Mouse (Mus musculus) limb, embryonic 14.5 days (tissue): Measurements from ENCODE around the gene Ppif. TPM values are rescaled to one million over a fixed set of nuclear protein-coding genes. Genes with fewer than 3 reads are reported as not detected.

Source experiments
- ATAC-seq: fragments of 200-750 bp; cut with Nextera tagmentation; 2 replicates; pipeline ENCODE4 v1.8.0; 2017; ENCODE audit warnings: low read depth, moderate number of reproducible peaks, moderate TSS enrichment; ENCODE audit not compliant: low FRiP score
- DNase-seq: peaks from one replicate; pipeline ENCODE4 v3.0.0-alpha.2; 2015; ENCODE audit warnings: low spot score
- H3K27ac ChIP-seq: fragments of 300-500 bp; sonication (generic); replicated peaks from 2 replicates; pipeline ENCODE4 v1.5.1; 2014; ENCODE audit warnings: low read depth, mild to moderate bottlenecking, low read length, moderate library complexity, mixed read lengths
- H3K27me3 ChIP-seq: fragments of 300-500 bp; sonication (generic); 2 replicates; pipeline ENCODE4 v1.6.1; 2014; ENCODE audit warnings: low read length, mixed read lengths; ENCODE audit not compliant: control insufficient read depth, insufficient read depth
- H3K36me3 ChIP-seq: fragments of 300-500 bp; sonication (generic); 2 replicates; pipeline ENCODE4 v1.6.1; 2014; ENCODE audit warnings: mild to moderate bottlenecking, low read length, moderate library complexity, mixed read lengths; ENCODE audit not compliant: control insufficient read depth, insufficient read depth
- H3K4me1 ChIP-seq: fragments of 300-500 bp; sonication (generic); 2 replicates; pipeline ENCODE4 v1.6.1; 2014; ENCODE audit warnings: antibody characterized with exemption, low read length, mixed read lengths; ENCODE audit not compliant: control insufficient read depth, insufficient read depth
- H3K4me2 ChIP-seq: fragments of 300-500 bp; sonication (generic); replicated peaks from 2 replicates; pipeline ENCODE4 v1.6.1; 2014; ENCODE audit warnings: low read depth, mild to moderate bottlenecking, low read length, moderate library complexity; ENCODE audit not compliant: severe bottlenecking
- H3K4me3 ChIP-seq: fragments of 300-500 bp; sonication (generic); replicated peaks from 2 replicates; pipeline ENCODE4 v1.5.1; 2014; ENCODE audit warnings: low read length
- H3K9ac ChIP-seq: fragments of 300-500 bp; sonication (generic); 2 replicates; pipeline ENCODE4 v1.6.1; 2014; ENCODE audit warnings: mild to moderate bottlenecking, low read depth, low read length, moderate library complexity; ENCODE audit not compliant: severe bottlenecking
- H3K9me3 ChIP-seq: fragments of 300-500 bp; sonication (generic); 2 replicates; pipeline ENCODE4 v1.6.1; 2016; ENCODE audit warnings: low read length; ENCODE audit not compliant: control insufficient read depth
- POLR2A ChIP-seq: fragments of 200-500 bp; IDR thresholded peaks from 2 replicates; pipeline ENCODE4 v1.8.0; 2012; ENCODE audit warnings: inconsistent platforms, mild to moderate bottlenecking, moderate library complexity, borderline replicate concordance; ENCODE audit not compliant: insufficient read depth, insufficient read length; ENCODE audit errors: extremely low read depth
- WGBS: fragments of 180-500 bp; shearing (Covaris S2); extraction: QIAGEN DNeasy Blood & Tissue Kit; methylation state at CpG from one replicate; pipeline ENCODE4 v1.1.7; 2014; 5-methylcytosine and 5-hydroxymethylcytosine counted together
- polyA plus RNA-seq, 2 experiments: library from polyadenylated mRNA; depleted of rRNA in 1 of 2; stranded (reverse) in 1 of 2; unstranded in 1 of 2; fragments of >200 nt; fragmentation: Nextera tagmentation in 1 of 2; extraction: Ambion mirVana in 1 of 2; gene quantifications; 2 replicates each; pipeline versions ENCODE4 v1.2.1 to v1.2.3; 2012 to 2014

Ppif gene
- polyA plus RNA-seq, 2 experiments: 28.9 to 67.1 TPM

- 67% methylated on average over 11 of the region's 11 CpGs for WGBS
- ATAC-seq: no peak
Observed at GRCm38 (mm10) chr14:25745365-25746184, 51.6 kb downstream of the Ppif start.

GRCm38 (mm10) chr14:25746371-25746770, 52.4 kb downstream of the Ppif start:
- peaks cover 34% of the 10 kb centered on the region for H3K4me1 ChIP-seq
- ATAC-seq (no peak), DNase-seq (no peak)
- H3K4me3 ChIP-seq: no peak overlapping the region
- H3K9ac ChIP-seq: no peak overlapping the region
- no peaks in the 10 kb centered on the region for H3K27me3 ChIP-seq
- H3K27ac ChIP-seq: no peak overlapping the region
- WGBS: 81% methylated on average over 6 of the region's 6 CpGs
- peaks cover 37% of the 10 kb centered on the region for H3K36me3 ChIP-seq
- no peak for TF ChIP-seq POLR2A
- H3K9me3 ChIP-seq: no peaks in the 10 kb centered on the region
- no peak overlapping the region for H3K4me2 ChIP-seq

More at GRCm38 (mm10) chr14:25745365-25746184, 51.6 kb downstream of the Ppif start:
- Histone ChIP-seq H3K9me3 (no peaks in the 10 kb centered on the region), H3K4me1 (peaks cover 32% of the 10 kb centered on the region), H3K36me3 (peaks cover 34% of the 10 kb centered on the region), H3K9ac (no peak overlapping the region), H3K4me2 (no peak overlapping the region), H3K27ac (no peak overlapping the region), H3K27me3 (no peaks in the 10 kb centered on the region), H3K4me3 (no peak overlapping the region)
- DNase-seq: no peak
- no peak for TF ChIP-seq POLR2A

GRCm38 (mm10) chr14:25746971-25747945, 53.3 kb downstream of the Ppif start:
- Histone ChIP-seq H3K27me3 (no peaks in the 10 kb centered on the region), H3K36me3 (peaks cover 44% of the 10 kb centered on the region), H3K4me2 (no peak overlapping the region), H3K4me1 (peaks cover 34% of the 10 kb centered on the region), H3K4me3 (no peak overlapping the region), H3K27ac (no peak overlapping the region), H3K9ac (no peak overlapping the region), H3K9me3 (no peaks in the 10 kb centered on the region)
- DNase-seq (no peak), ATAC-seq (peak; percentile 70)
- WGBS: 75% methylated on average over 21 of the region's 21 CpGs
- TF ChIP-seq POLR2A: no peak

GRCm38 (mm10) chr14:25747996-25748756, 54.2 kb downstream of the Ppif start:
- H3K9ac ChIP-seq: no peak overlapping the region
- ATAC-seq (no peak), DNase-seq (no peak)
- H3K9me3 ChIP-seq: no peaks in the 10 kb centered on the region
- H3K27ac ChIP-seq: no peak overlapping the region; the same call in 1 of the 2 replicates
- 66% methylated on average over 7 of the region's 7 CpGs for WGBS
- no peaks in the 10 kb centered on the region for H3K27me3 ChIP-seq
- no peak for TF ChIP-seq POLR2A
- no peak overlapping the region for H3K4me2 ChIP-seq
- H3K4me1 ChIP-seq: peaks cover 34% of the 10 kb centered on the region
- H3K36me3 ChIP-seq: peaks cover 41% of the 10 kb centered on the region
- H3K4me3 ChIP-seq: no peak overlapping the region
